Mouse (Mus musculus) neural tube, embryonic 10.5 days (tissue): ENCODE data around the gene Itga6.

Experiments used
- DNase-seq: peaks from one replicate; pipeline ENCODE4 v3.0.0-alpha.2; 2017; ENCODE audit warnings: low spot score; ENCODE audit errors: extremely low spot score

The Itga6 gene

DNA sequence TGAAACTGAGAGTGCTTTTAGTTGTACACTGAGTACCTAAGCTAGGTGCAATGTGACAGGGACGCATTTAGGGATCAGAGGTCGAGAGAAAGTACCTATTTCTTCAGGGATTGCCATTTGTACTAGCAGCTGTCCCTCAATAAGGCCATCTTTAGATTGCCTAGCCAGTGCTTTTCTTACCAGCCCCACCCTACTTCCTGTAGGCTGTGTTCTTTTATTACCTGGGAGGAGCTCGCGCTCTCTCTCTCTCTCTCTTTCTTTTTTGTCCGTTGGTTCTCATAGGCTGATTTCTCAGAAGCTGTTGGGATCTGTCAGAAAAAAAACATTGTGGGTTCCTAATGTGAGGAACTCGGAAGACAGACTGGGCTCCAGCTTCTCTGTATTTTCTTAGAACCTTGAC lies 55.4 kb downstream of the Itga6 start:
- DNase-seq = no peak

- DNase-seq = no peak
These were observed 56.3 kb downstream of the Itga6 start for GRCm38 (mm10) chr2:71801691-71802090.

DNA sequence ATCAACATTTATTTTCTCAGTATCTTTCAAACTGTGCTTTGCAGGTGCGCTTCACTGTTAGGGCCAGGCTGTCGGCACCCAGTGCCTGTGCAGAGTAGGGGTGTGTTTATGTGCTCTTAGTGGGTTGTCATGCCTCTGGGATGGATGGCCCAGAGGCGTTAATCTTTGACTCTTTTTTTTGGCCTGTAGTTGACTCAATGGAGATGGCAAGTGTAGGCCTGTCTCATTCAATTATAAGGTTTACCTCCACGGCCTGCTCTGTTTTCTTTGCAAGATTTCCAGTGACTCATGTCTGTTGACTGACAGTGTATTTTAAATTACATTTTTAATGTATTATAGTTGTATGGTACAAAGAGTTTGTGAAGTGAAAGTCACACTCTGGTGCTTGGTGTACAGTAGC lies 56.7 kb downstream of the Itga6 start:
- DNase-seq = no peak

- DNase-seq = no peak
These were observed 59.7 kb downstream of the Itga6 start for GRCm38 (mm10) chr2:71805120-71805519.

- DNase-seq = no peak
These were observed 60.5 kb downstream of the Itga6 start for GRCm38 (mm10) chr2:71805611-71806567.

- DNase-seq = no peak
These were observed 64.0 kb downstream of the Itga6 start for GRCm38 (mm10) chr2:71809289-71809860.

GRCm38 (mm10) chr2:71810010-71810409 lies 64.6 kb downstream of the Itga6 start:
- no peak for DNase-seq

GRCm38 (mm10) chr2:71810906-71811305 lies 65.5 kb downstream of the Itga6 start:
- no peak for DNase-seq

DNA sequence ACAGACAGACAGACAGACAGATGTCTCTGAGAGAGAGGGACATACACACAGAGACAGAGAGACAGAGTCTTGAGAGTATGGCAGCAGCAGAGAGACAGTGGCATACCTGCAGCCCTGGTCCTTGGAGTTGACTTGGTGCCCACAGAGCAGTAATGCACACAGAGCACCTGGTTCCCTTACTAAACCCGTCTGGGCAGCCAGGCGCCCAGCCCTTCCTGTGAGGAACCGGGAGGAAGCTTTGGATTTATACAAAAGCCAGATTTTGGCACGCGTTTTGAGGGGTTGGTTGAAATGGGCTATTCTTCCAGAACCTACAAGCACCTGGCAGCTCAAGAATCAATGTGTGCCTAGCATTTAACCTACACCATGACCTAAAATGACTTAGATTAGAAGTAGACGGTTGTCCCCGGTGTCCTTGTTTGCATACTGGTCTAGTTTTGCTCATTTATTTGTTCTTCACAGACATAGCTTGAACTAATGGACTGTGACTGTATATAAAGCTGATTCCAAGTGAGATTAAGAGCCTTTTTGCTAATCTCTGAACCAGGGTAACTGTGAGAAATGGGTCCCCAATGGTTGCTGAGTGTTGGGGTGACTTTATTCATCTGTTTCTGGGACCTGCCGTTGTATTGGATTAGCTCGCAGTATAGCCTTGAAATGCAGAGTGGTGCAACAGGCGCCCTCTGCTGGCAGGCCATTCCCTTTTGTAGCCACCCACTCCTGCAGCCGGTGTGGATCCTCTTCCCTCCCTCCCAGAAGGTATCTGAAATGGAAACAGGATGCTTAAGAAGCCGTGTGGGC lies 67.0 kb downstream of the Itga6 start:
- DNase-seq = peak; percentile 83

GRCm38 (mm10) chr2:71813022-71813358 lies 67.6 kb downstream of the Itga6 start:
- DNase-seq = no peak

GRCm38 (mm10) chr2:71813371-71813770 lies 68.0 kb downstream of the Itga6 start:
- DNase-seq = no peak

DNA sequence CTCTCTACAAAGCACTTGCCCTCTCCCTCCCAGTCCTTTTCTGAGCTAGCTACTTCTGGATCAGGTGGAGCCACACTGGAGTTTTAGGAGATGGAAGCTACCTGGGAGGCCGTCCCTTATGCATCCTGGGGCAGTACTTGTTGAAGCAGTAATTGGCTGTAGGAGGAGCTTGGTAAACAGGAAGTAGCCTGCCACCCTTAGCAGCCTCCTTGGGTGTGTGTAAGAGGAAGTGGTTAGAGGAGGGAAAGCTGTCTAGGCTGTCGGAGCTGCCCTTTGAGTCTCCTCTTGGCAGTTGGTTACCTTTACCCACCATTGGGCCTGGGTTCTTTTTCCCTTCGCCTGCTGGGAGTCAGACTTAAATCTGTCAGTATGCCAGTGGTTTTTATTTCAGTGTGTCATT lies 68.6 kb downstream of the Itga6 start:
- no peak for DNase-seq

DNA sequence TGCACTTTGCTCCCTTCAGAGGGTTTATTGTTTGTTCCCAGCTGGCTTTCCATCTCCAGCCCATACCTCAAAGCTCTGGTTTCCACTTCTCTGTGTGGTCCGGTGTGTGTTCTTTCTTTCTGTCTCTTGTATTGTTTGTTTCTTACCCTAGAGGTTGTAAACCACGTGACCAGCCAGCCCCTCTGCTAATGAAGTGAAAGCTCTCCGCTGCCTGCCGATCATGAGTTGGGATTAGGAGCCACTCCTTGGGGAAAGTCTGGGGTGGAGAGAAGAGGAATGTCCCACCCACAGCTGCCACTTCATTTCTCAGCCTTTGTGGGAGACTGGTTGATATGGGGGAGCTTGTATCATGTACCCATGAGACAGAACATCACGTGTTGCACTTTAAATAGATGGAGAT lies 69.9 kb downstream of the Itga6 start:
- DNase-seq = no peak

GRCm38 (mm10) chr2:71816391-71817041 lies 71.1 kb downstream of the Itga6 start:
- DNase-seq = no peak

DNA sequence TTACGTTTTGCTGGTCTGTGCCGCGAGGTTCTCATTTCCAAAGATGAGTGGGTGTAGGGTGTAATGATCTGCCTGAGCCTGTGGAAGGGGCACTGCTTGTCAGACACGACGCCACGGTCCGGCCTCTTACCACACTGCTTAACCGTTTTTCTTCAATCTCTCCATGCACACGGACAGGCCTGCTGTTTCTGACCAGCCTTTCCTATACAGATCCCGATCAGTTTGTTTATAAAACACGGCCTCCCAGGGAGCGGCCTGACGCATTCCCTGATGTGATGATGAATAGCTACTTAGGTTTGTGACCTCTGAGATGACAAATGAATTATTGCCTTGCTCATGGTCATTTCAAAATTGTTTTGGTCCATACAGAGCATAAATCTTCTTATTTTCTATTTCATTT lies 78.7 kb downstream of the Itga6 start:
- no peak for DNase-seq

DNA sequence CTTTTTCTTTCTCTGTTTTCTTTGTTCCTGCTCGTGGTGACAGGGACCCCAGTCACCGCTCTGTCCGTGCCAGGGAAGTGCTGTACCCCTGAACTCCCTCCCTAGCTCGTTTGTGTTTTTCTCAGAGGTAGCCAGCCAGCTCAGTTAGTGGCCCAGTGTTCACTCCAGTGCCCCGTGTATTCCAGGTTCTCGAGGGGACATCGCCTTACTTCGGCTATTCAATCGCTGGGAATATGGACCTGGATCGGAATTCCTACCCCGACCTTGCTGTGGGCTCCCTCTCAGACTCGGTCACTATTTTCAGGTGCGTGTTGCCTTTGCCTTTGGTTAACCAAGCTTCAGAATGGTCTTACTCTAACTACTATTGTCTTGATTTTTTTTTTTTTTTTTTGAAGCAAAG lies 82.3 kb downstream of the Itga6 start:
- DNase-seq = no peak

GRCm38 (mm10) chr2:71828928-71829327 lies 83.5 kb downstream of the Itga6 start:
- DNase-seq = no peak

- DNase-seq = no peak
These were observed 88.2 kb downstream of the Itga6 start for GRCm38 (mm10) chr2:71833626-71834025.

DNA sequence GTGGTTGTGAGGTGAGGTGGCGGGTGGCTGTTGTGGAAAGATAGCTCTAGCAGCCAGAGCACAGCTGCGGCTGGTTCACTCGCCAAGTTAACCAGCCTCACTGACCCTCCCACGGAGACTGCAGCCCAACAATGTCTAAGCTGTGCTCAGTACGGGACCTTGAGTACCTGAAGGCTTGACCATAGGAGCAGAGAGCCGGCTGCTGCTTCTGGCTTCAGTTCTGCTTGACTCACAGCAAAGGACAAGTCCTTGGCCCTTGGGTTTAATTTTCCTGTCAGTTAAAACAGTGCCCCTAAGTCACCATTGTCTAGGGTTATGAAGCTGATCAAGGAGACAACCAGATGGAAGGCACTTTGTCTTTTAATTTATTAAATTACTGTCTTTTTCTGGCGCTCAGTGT lies 89.0 kb downstream of the Itga6 start:
- no peak for DNase-seq

DNA sequence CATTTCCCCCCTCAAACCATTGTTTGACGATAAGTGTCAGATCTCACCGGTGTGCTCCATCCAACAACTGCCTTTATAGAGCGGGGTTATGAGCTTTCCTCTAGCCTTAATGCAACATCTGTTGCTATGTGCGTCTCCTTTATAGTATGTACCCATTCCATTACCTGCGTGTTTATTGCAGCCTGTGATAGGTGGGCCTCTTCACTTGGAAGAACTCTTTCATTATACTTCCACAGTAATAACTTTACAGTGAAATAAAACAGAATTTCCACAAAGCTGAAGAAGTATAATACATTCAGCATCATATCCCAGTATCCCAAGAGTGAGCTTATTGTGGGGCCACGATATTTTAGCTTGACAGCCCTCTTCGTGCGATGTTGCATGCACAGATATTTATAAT lies 90.1 kb downstream of the Itga6 start:
- no peak for DNase-seq

GRCm38 (mm10) chr2:71836232-71836631 lies 90.8 kb downstream of the Itga6 start:
- no peak for DNase-seq

DNA sequence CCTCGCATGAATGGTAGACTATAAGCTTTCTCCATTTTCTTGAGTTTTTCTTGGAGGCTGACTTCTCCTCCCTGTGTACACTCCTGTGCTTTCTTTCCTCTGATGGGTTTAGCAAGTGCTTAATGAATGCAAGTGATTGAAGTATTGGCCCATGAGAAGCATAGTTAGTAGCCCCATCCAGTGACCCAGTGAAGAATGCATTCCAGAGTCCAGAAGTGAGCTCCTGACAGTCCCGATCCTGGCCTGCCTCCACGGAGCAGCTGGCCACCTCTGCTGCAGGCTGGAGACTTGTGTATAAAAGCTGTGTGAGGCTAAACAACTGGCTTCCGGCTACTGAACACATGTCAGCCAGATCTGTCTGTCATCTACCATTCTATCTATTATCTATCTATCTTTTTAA lies 91.8 kb downstream of the Itga6 start:
- no peak for DNase-seq
